Mouse (Mus musculus): ENCODE data around the gene Mesd. TPM values are rescaled to one million over a fixed set of nuclear protein-coding genes. Genes with fewer than 3 reads are reported as not detected.

The Mesd gene
- polyA plus RNA-seq, 1 experiment from 2014 or later = 85.1 TPM

DNA sequence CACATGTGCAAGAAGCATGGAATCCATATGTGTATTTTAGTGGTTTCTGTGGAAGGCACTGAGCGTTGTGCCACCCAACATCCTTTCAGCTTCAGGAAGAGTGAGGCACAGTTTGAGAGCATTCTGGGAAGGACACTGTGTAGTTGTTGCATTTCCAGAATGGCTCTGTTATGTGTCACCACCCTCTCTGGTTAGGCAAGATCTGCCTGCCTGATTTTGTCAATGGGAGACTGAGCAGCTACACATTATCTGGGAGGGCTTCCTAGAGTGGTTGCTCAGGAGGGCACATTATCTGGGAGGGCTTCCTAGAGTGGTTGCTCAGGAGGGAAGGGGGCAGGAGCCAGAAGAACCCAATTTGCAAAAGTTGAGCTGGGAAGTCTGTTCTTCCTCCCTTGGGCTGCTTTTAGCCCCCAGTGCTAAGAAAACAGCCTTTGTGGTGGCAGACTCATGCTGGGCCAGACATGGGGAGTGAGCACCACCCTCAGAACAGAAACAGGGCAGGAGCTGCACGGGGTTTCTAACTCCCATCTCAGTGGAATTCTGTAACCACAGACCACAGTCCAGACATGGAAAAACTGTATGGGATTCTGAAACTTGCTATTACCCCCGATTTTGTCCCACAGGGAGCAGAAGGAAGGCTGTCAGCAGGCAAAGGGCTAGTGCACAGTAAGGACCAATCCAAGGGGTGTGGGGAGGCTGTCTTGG lies 54.9 kb downstream of the Mesd start:
- 69% methylated on average over 3 of the region's 3 CpGs for WGBS
- Histone ChIP-seq H3K27me3 (no peaks in the 10 kb centered on the region), H3K9ac (replicated peaks) (no peak overlapping the region), H3K27ac (replicated peaks) (no peak overlapping the region), H3K4me2 (replicated peaks) (no peak overlapping the region), H3K9me3 (no peaks in the 10 kb centered on the region), H3K4me1 (no peaks in the 10 kb centered on the region), H3K36me3 (no peaks in the 10 kb centered on the region), H3K4me3 (no peak overlapping the region)
- no peak for ATAC-seq (ENCODE audit: low FRiP score, low read depth)

DNA sequence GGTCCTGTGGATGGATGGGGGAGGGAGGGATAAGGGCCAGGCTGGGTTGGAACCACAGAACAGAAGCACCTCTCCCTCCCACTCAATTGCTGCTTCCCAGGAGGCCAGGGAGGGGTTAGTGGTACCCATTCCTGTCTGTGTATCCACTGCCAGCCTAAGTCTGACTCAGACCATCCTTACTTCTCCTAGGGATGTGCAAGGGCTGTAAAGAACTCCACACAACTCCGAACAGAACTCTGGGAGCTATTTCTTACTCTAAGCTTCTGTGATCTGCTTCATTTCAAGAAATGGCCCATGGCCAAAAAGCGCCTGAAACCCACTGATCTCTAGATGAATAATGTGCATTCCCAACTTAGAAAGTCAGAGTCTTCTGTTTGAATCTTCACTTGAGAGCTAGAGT lies 55.9 kb downstream of the Mesd start:
- Histone ChIP-seq H3K4me3 (no peak overlapping the region), H3K9ac (replicated peaks) (no peak overlapping the region), H3K36me3 (no peaks in the 10 kb centered on the region), H3K27me3 (no peaks in the 10 kb centered on the region), H3K9me3 (no peaks in the 10 kb centered on the region), H3K27ac (replicated peaks) (no peak overlapping the region), H3K4me2 (replicated peaks) (no peak overlapping the region), H3K4me1 (no peaks in the 10 kb centered on the region)
- no peak for ATAC-seq (ENCODE audit: low FRiP score, low read depth)
- WGBS = 87% methylated on average over 2 of the region's 2 CpGs

DNA sequence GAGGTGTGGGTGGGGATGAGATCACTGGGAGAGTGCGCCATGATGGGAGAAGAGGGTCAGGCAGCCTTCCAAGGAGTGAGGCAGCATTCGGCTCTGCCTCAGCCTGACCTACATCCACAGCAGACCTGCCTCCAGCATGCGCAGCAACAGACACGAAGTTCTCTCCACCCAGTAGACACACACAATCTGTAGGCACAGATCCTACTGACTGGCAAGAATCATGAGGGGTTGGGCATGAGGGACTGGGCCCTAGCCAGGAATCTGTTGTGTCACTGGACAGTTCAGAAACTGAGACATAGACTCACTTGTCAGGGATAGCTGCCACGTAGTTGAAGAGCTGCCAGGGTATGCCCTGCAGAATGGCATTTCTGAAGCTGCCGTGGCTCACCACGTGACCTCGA lies 57.4 kb downstream of the Mesd start:
- Histone ChIP-seq H3K4me2 (replicated peaks) (no peak overlapping the region), H3K4me3 (no peak overlapping the region), H3K27ac (replicated peaks) (no peak overlapping the region), H3K9me3 (no peaks in the 10 kb centered on the region), H3K4me1 (no peaks in the 10 kb centered on the region), H3K27me3 (no peaks in the 10 kb centered on the region), H3K36me3 (no peaks in the 10 kb centered on the region), H3K9ac (replicated peaks) (no peak overlapping the region)
- 88% methylated on average over 8 of the region's 8 CpGs for WGBS
- no peak for ATAC-seq (ENCODE audit: low FRiP score, low read depth)

DNA sequence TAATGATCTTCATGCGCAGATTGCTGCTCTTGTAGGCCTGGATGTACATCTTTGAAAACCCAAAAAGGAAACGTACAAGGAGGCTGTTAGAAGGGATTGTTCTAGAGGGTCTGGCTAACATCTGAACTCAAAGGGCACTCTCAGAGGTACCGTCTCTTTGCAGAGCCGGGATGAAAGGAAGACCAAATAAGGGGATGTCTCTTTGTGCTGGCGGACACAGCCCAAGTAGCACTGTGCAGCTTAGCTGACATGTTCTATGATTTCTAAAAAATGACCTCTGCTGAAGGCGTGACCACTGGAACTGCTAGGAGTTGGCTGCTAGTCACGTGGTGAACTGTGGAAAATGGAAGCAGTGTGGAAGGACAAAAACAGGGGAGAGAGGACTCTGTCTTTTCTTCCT lies 64.5 kb downstream of the Mesd start:
- Histone ChIP-seq H3K4me2 (replicated peaks) (no peak overlapping the region), H3K27ac (replicated peaks) (no peak overlapping the region), H3K9me3 (no peaks in the 10 kb centered on the region), H3K4me3 (no peak overlapping the region), H3K9ac (replicated peaks) (no peak overlapping the region), H3K27me3 (no peaks in the 10 kb centered on the region), H3K4me1 (no peaks in the 10 kb centered on the region), H3K36me3 (no peaks in the 10 kb centered on the region)
- 77% methylated on average over 7 of the region's 7 CpGs for WGBS
- no peak for ATAC-seq (ENCODE audit: low FRiP score, low read depth)

DNA sequence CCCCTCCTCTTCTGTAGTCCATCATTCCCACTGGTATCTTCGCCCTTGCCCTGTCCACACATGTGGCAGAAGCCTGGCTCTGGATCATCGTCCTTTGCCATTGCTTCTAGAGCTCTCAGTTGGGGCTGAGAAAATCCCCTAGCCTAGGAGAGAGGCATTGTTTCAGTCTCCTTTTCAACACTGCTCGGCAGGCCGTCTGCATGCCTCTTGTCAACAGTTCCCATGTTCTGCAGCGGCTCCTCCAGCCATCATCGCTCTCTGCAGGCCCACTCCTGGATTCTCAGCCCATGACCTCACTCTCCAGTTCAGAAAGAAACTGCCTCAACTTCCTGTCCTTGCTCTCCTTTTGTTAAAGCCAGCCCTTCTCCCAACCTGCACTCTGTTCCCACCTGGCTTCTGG lies 65.4 kb downstream of the Mesd start:
- no peaks in the 10 kb centered on the region for H3K4me1 ChIP-seq
- no peaks in the 10 kb centered on the region for H3K36me3 ChIP-seq
- no peaks in the 10 kb centered on the region for H3K27me3 ChIP-seq
- no peak for ATAC-seq (ENCODE audit: low FRiP score, low read depth)
- H3K4me2 ChIP-seq (replicated peaks) = no peak overlapping the region
- no peak overlapping the region for H3K4me3 ChIP-seq
- H3K9ac ChIP-seq (replicated peaks) = no peak overlapping the region
- WGBS = 60% methylated on average over 6 of the region's 6 CpGs
- no peaks in the 10 kb centered on the region for H3K9me3 ChIP-seq
- no peak overlapping the region for H3K27ac ChIP-seq (replicated peaks)

Other genes starting within 250 kb of the Mesd start
- 1.1 and 1.4 TPM in 2 replicates for gene Il16, start 138.7 kb upstream of the Mesd start, polyA plus RNA-seq (2016; fragmentation: Nextera tagmentation; extraction: Ambion mirVana)
- not detected in 2 replicates for gene Cfap161, start 89.6 kb upstream of the Mesd start, polyA plus RNA-seq (2016; fragmentation: Nextera tagmentation; extraction: Ambion mirVana)
- gene Tlnrd1, start 161 bp upstream of the Mesd start, polyA plus RNA-seq (2016; fragmentation: Nextera tagmentation; extraction: Ambion mirVana) = 15.9 and 17.5 TPM in 2 replicates
- gene Cemip, start 202.0 kb downstream of the Mesd start, polyA plus RNA-seq (2016; fragmentation: Nextera tagmentation; extraction: Ambion mirVana) = 0.85 and 1.8 TPM in 2 replicates

All from midbrain, embryonic 12.5 days (tissue).